Mouse (Mus musculus): ENCODE measurements around the gene Miip.

DNA sequence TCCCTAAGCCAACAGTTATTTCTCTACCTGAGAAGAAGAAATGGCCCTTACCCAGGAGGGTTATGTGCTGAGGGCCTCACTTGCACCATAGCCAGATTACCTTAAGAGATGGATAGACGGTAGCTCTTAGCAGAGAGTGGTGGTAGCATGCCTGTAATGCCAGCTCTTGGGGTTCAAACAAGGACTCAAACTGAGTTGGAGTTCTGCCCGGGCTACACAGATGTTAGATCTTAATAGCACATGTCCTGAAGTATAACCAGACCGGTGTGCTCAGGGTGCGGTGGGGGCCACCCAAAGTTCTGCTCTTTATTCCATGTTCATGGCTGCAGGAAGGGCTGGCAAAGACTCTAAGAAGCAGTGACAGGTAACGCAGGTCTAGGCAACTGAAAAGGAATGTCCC is 40.9 kb upstream of the Miip start:
- TF ChIP-seq CTCF (IDR thresholded peaks at IDR 0.05; ENCODE audit: borderline replicate concordance, extremely low read depth, insufficient read depth, insufficient read length) (no peak), POLR2A (IDR thresholded peaks at IDR 0.05; ENCODE audit: borderline replicate concordance, extremely low read depth, insufficient read depth, insufficient read length, poor library complexity, severe bottlenecking) (no peak)

Data from brain, embryonic 14.5 days (tissue).